Mouse (Mus musculus): ENCODE results near the gene Hist1h4d.
A peak's percentile ranks its signal among the peaks of the same experiment; 100 is the strongest.

Gene Hist1h4d

GRCm38 (mm10) chr13:23603182-23603699, 21.8 kb downstream of the Hist1h4d start:
- no peak for DNase-seq

- DNase-seq: no peak
Observed at GRCm38 (mm10) chr13:23604452-23604851, 23.1 kb downstream of the Hist1h4d start.

- DNase-seq: no peak
Observed at GRCm38 (mm10) chr13:23605052-23605451, 23.7 kb downstream of the Hist1h4d start.

- no peak for DNase-seq
Observed at GRCm38 (mm10) chr13:23609209-23609608, 27.8 kb downstream of the Hist1h4d start.

- DNase-seq: no peak
Observed at GRCm38 (mm10) chr13:23609844-23610243, 28.4 kb downstream of the Hist1h4d start.

- DNase-seq: no peak
Observed at GRCm38 (mm10) chr13:23610393-23610792, 29.0 kb downstream of the Hist1h4d start.

GRCm38 (mm10) chr13:23611638-23612037, 30.2 kb downstream of the Hist1h4d start:
- DNase-seq: no peak

GRCm38 (mm10) chr13:23620056-23620732, 38.8 kb downstream of the Hist1h4d start:
- DNase-seq: no peak

- DNase-seq: peak; percentile 73 to 88
Observed at GRCm38 (mm10) chr13:23620733-23621531, 39.5 kb downstream of the Hist1h4d start, which contains the start of gene Hist1h2be. Hist1h2be (minus strand) TSS chr13:23621124.

- DNase-seq: peak; percentile 73 to 81
Observed at GRCm38 (mm10) chr13:23621532-23622174, 40.3 kb downstream of the Hist1h4d start.

- DNase-seq: peak; percentile 91 to 93
Observed at GRCm38 (mm10) chr13:23622175-23622671, 40.8 kb downstream of the Hist1h4d start, which contains the start of gene Hist1h1e. Hist1h1e (minus strand) TSS chr13:23622558.

- peak; percentile 10 to 52 for DNase-seq
Observed at GRCm38 (mm10) chr13:23622861-23623450, 41.6 kb downstream of the Hist1h4d start.

GRCm38 (mm10) chr13:23630653-23631052, 49.3 kb downstream of the Hist1h4d start:
- peak; percentile 20 to 38 for DNase-seq

All from kidney, postnatal 36 days (tissue).